8 mouse cellular contexts compared by ENCODE assay signal in the genomic region with DNA sequence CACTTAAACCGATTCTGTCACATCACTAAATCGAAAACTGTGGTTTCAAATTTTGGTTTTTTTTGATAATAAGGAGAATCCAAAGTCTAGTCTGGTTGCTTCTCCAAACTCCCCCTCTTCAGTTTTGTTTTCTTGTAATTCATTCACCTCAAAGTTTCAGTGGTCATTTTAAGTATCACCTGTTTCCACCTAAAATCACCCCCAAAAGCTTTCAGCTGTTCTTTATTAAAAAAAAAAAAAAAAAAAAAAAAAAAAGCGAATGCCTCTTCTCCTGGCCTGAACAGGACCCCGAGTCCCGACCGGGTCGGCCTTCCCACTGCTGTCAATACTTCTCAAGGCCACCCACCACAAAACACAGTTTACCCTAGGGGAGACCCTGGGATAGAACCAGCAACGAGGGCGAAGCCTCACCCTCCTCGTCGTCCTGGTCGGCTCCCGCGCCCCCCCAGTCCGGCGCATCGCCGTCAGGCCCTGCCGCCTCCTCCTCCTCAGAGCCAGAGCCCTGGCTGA. TPM values are rescaled to one million over a fixed set of nuclear protein-coding genes. Genes with fewer than 3 reads are reported as not detected.
DNase-seq lines count a peak whose midpoint lies in the region; ATAC-seq and TF ChIP-seq lines count a peak whose summit lies in the region.

No protein-coding gene starts in this region.

- H3K36me3 ChIP-seq in embryonic facial prominence, embryonic 13.5 days: peaks cover 25% of the 10 kb centered on the region
- H3K36me3 ChIP-seq in intestine, postnatal 0 days (ENCODE audit: control insufficient read depth, insufficient read depth): peaks cover 19% of the 10 kb centered on the region
- H3K36me3 ChIP-seq in neural tube, embryonic 15.5 days: peaks cover 35% of the 10 kb centered on the region

- H3K27ac ChIP-seq in embryonic facial prominence, embryonic 13.5 days: peak overlapping the region; percentile 87
- peak overlapping the region; percentile 93 for H3K27ac ChIP-seq in intestine, postnatal 0 days (ENCODE audit: low read depth, low read length)
- H3K27ac ChIP-seq in neural tube, embryonic 15.5 days (replicated peaks): peak overlapping the region; percentile 91

- DNase-seq in lung, adult 2 months: no peak
- no peak for DNase-seq in lung, postnatal 14 days
- DNase-seq in adrenal gland, adult (ENCODE audit: inconsistent age in 2 of 2, low spot score in 1 of 2): no peak
- DNase-seq in ovary, postnatal 14 days (ENCODE audit: low spot score): no peak
- DNase-seq in adrenal gland, adult 18-20 months (ENCODE audit: low spot score in 2 of 2): no peak

- H3K27me3 ChIP-seq in embryonic facial prominence, embryonic 13.5 days: no peaks in the 10 kb centered on the region
- H3K27me3 ChIP-seq in intestine, postnatal 0 days (replicated peaks; ENCODE audit: control insufficient read depth, insufficient read depth, low read length): no peaks in the 10 kb centered on the region
- H3K27me3 ChIP-seq in neural tube, embryonic 15.5 days (replicated peaks): no peaks in the 10 kb centered on the region

- ATAC-seq in embryonic facial prominence, embryonic 13.5 days (ENCODE audit: insufficient number of reproducible peaks, insufficient read depth, low FRiP score, low TSS enrichment, low read depth): peak; percentile 15; the same call in 1 of the 2 replicates
- ATAC-seq in intestine, postnatal 0 days: no peak
- ATAC-seq in neural tube, embryonic 15.5 days (ENCODE audit: low FRiP score): no peak; the same call in 1 of the 2 replicates

- peak overlapping the region; percentile 88 for H3K4me3 ChIP-seq in lung, adult 2 months (replicated peaks; ENCODE audit: extremely low read depth, low read depth, low read length)
- H3K4me3 ChIP-seq in embryonic facial prominence, embryonic 13.5 days: peak overlapping the region; percentile 98
- H3K4me3 ChIP-seq in intestine, postnatal 0 days (ENCODE audit: low read depth, low read length): peak overlapping the region; percentile 92
- H3K4me3 ChIP-seq in neural tube, embryonic 15.5 days (replicated peaks): peak overlapping the region; percentile 99

- TF ChIP-seq POLR2A in lung, adult 2 months (IDR thresholded peaks at IDR 0.05; ENCODE audit: borderline replicate concordance, extremely low read depth, low read depth, low read length): no peak

- peak overlapping the region; percentile 82 for H3K4me2 ChIP-seq in embryonic facial prominence, embryonic 13.5 days
- peak overlapping the region; percentile 79 for H3K4me2 ChIP-seq in intestine, postnatal 0 days (replicated peaks; ENCODE audit: low read depth)
- H3K4me2 ChIP-seq in neural tube, embryonic 15.5 days: peak overlapping the region; percentile 63

- no peak for TF ChIP-seq CTCF in lung, adult 2 months (IDR thresholded peaks at IDR 0.05; ENCODE audit: insufficient read depth, low read length)
- no peak for TF ChIP-seq CTCF in intestine, postnatal 0 days (IDR thresholded peaks at IDR 0.05; ENCODE audit: low read depth)

- WGBS in lung, adult 2 months: 6% methylated on average over 19 of the region's 19 CpGs
- 8% methylated on average over 19 of the region's 19 CpGs for WGBS in embryonic facial prominence, embryonic 13.5 days
- 8% methylated on average over 19 of the region's 19 CpGs for WGBS in intestine, postnatal 0 days
- 9% methylated on average over 19 of the region's 19 CpGs for WGBS in neural tube, embryonic 15.5 days

- H3K4me1 ChIP-seq in lung, adult 2 months (ENCODE audit: control insufficient read depth, insufficient read depth, low read length): no peaks in the 10 kb centered on the region; the same call in 1 of the 2 replicates
- H3K4me1 ChIP-seq in embryonic facial prominence, embryonic 13.5 days: peaks cover 18% of the 10 kb centered on the region
- H3K4me1 ChIP-seq in intestine, postnatal 0 days (replicated peaks; ENCODE audit: control insufficient read depth, insufficient read depth, low read length): no peaks in the 10 kb centered on the region
- H3K4me1 ChIP-seq in neural tube, embryonic 15.5 days: peaks cover 30% of the 10 kb centered on the region

- peak overlapping the region; percentile 99 for H3K9ac ChIP-seq in embryonic facial prominence, embryonic 13.5 days
- H3K9ac ChIP-seq in intestine, postnatal 0 days (ENCODE audit: low read depth, low read length): peak overlapping the region; percentile 93
- H3K9ac ChIP-seq in neural tube, embryonic 15.5 days (replicated peaks): peak overlapping the region; percentile 99

- no peaks in the 10 kb centered on the region for H3K9me3 ChIP-seq in embryonic facial prominence, embryonic 13.5 days
- H3K9me3 ChIP-seq in intestine, postnatal 0 days (ENCODE audit: control insufficient read depth): no peaks in the 10 kb centered on the region
- H3K9me3 ChIP-seq in neural tube, embryonic 15.5 days (replicated peaks): no peaks in the 10 kb centered on the region

RNA-seq across cellular contexts. Expression of gene Med17, which starts 0.5 kb away (rescaled TPM):
- polyA plus RNA-seq in lung, adult 2 months (2012; rRNA removed): 24.6 and 25.3 TPM in 2 replicates
- polyA plus RNA-seq in embryonic facial prominence, embryonic 13.5 days (2015; fragmentation: Nextera tagmentation; extraction: Ambion mirVana): 31.6 and 33.2 TPM in 2 replicates
- 18.1 and 20.4 TPM in 2 replicates for polyA plus RNA-seq in intestine, postnatal 0 days (2015; fragmentation: Nextera tagmentation; extraction: Ambion mirVana)
- polyA plus RNA-seq in neural tube, embryonic 15.5 days (2015; fragmentation: Nextera tagmentation; extraction: Ambion mirVana): 27.9 and 28.9 TPM in 2 replicates
- 10 to 100 TPM; 29.6 to 33.0 TPM for total RNA-seq in adrenal gland, adult 18-20 months (2021)

RNA-seq across cellular contexts. Expression of gene Taf1d, which starts 26.8 kb away (rescaled TPM):
- polyA plus RNA-seq in lung, adult 2 months (2012; rRNA removed): 4.5 and 10.3 TPM in 2 replicates
- 96.0 and 106 TPM in 2 replicates for polyA plus RNA-seq in embryonic facial prominence, embryonic 13.5 days (2015; fragmentation: Nextera tagmentation; extraction: Ambion mirVana)
- 41.5 and 43.0 TPM in 2 replicates for polyA plus RNA-seq in intestine, postnatal 0 days (2015; fragmentation: Nextera tagmentation; extraction: Ambion mirVana)
- polyA plus RNA-seq in neural tube, embryonic 15.5 days (2015; fragmentation: Nextera tagmentation; extraction: Ambion mirVana): 57.9 and 58.2 TPM in 2 replicates
- total RNA-seq in adrenal gland, adult 18-20 months (2021): 100 to 1,000 TPM in 1 of 2 experiments, 10 to 100 TPM in 1; 78.8 to 108 TPM

RNA-seq across cellular contexts. Expression of gene 4931406C07Rik, which starts 27.1 kb away (rescaled TPM):
- polyA plus RNA-seq in lung, adult 2 months (2012; rRNA removed): 7.3 and 13.7 TPM in 2 replicates
- polyA plus RNA-seq in embryonic facial prominence, embryonic 13.5 days (2015; fragmentation: Nextera tagmentation; extraction: Ambion mirVana): 13.8 TPM in 2 replicates
- polyA plus RNA-seq in intestine, postnatal 0 days (2015; fragmentation: Nextera tagmentation; extraction: Ambion mirVana): 15.4 and 19.1 TPM in 2 replicates
- polyA plus RNA-seq in neural tube, embryonic 15.5 days (2015; fragmentation: Nextera tagmentation; extraction: Ambion mirVana): 14.0 and 15.7 TPM in 2 replicates
- total RNA-seq in adrenal gland, adult 18-20 months (2021): 100 to 1,000 TPM; 123 to 169 TPM

RNA-seq across cellular contexts. Expression of gene Vstm5, which starts 40.3 kb away (rescaled TPM):
- 1.4 and 2.1 TPM in 2 replicates for polyA plus RNA-seq in lung, adult 2 months (2012; rRNA removed)
- polyA plus RNA-seq in embryonic facial prominence, embryonic 13.5 days (2015; fragmentation: Nextera tagmentation; extraction: Ambion mirVana): 4.2 and 4.3 TPM in 2 replicates
- polyA plus RNA-seq in intestine, postnatal 0 days (2015; fragmentation: Nextera tagmentation; extraction: Ambion mirVana): 4.4 TPM in 2 replicates
- polyA plus RNA-seq in neural tube, embryonic 15.5 days (2015; fragmentation: Nextera tagmentation; extraction: Ambion mirVana): 37.6 and 41.1 TPM in 2 replicates
- total RNA-seq in adrenal gland, adult 18-20 months (2021): under 1 TPM; 0.63 to 0.74 TPM
